Mouse (Mus musculus) hindbrain, embryonic 15.5 days (tissue): ENCODE measurements around the gene Msx1. TPM values are rescaled to one million over a fixed set of nuclear protein-coding genes. Genes with fewer than 3 reads are reported as not detected.
A peak's percentile ranks its signal among the peaks of the same experiment; 100 is the strongest.

Experiments
- ATAC-seq: fragments of 200-750 bp; cut with Nextera tagmentation; 2 replicates; pipeline ENCODE4 v1.8.0; 2017; ENCODE audit warnings: low read depth, moderate number of reproducible peaks, moderate TSS enrichment; ENCODE audit not compliant: low FRiP score
- H3K27ac ChIP-seq: fragments of 300-500 bp; sonication (generic); replicated peaks from 2 replicates; pipeline ENCODE4 v1.5.1; 2015; ENCODE audit warnings: mild to moderate bottlenecking, inconsistent platforms
- H3K27me3 ChIP-seq: fragments of 300-500 bp; sonication (generic); 2 replicates; pipeline ENCODE4 v1.6.1; 2015; ENCODE audit warnings: control low read depth, inconsistent platforms
- H3K36me3 ChIP-seq: fragments of 300-500 bp; sonication (generic); 2 replicates; pipeline ENCODE4 v1.6.1; 2015; ENCODE audit warnings: control low read depth, inconsistent platforms
- H3K4me1 ChIP-seq: fragments of 300-500 bp; sonication (generic); replicated peaks from 2 replicates; pipeline ENCODE4 v1.6.1; 2015; ENCODE audit warnings: control low read depth, inconsistent platforms
- H3K4me2 ChIP-seq: fragments of 300-500 bp; sonication (generic); 2 replicates; pipeline ENCODE4 v1.6.1; 2015; ENCODE audit warnings: moderate library complexity, mild to moderate bottlenecking, inconsistent platforms
- H3K4me3 ChIP-seq: fragments of 300-500 bp; sonication (generic); 2 replicates; pipeline ENCODE4 v1.5.1; 2015; ENCODE audit warnings: mild to moderate bottlenecking, inconsistent platforms
- H3K9ac ChIP-seq: fragments of 300-500 bp; sonication (generic); 2 replicates; pipeline ENCODE4 v1.6.1; 2015; ENCODE audit warnings: inconsistent platforms
- H3K9me3 ChIP-seq: fragments of 300-500 bp; sonication (generic); 2 replicates; pipeline ENCODE4 v1.6.1; 2016; ENCODE audit warnings: control low read depth, inconsistent platforms
- WGBS: fragments of 180-500 bp; shearing (Covaris S2); methylation state at CpG from one replicate; pipeline ENCODE4 v1.1.7; 2015; 5-methylcytosine and 5-hydroxymethylcytosine counted together
- polyA plus RNA-seq: library from polyadenylated mRNA; unstranded; fragments of >200 nt; fragmentation: Nextera tagmentation; extraction: Ambion mirVana; gene quantifications from 2 replicates; pipeline ENCODE4 v1.2.1, GENCODE M21; 2015

Gene Msx1
- polyA plus RNA-seq, 1 experiment from 2014 or later = 36.7 TPM

GRCm38 (mm10) chr5:37825111-37825600 is 773 bp upstream of the Msx1 start:
- ATAC-seq = no peak
- no peak overlapping the region for H3K4me2 ChIP-seq

GRCm38 (mm10) chr5:37823721-37824460 is 492 bp downstream of the Msx1 start:
- H3K4me2 ChIP-seq = peak overlapping the region; percentile 59
- WGBS = under 1% methylated on average over 47 of the region's 58 CpGs
- peaks cover 58% of the 10 kb centered on the region for H3K27me3 ChIP-seq
- 0 out of 2 replicates have a peak overlapping the region, but pooled peaks have one; percentile 10 for H3K27ac ChIP-seq
- peak; percentile 36 for ATAC-seq
- H3K9ac ChIP-seq = peak overlapping the region; percentile 9; the same call in 1 of the 2 replicates
- no peaks in the 10 kb centered on the region for H3K36me3 ChIP-seq
- peak overlapping the region; percentile 37 for H3K4me3 ChIP-seq
- peaks cover 26% of the 10 kb centered on the region for H3K4me1 ChIP-seq
- H3K9me3 ChIP-seq = no peaks in the 10 kb centered on the region

More at GRCm38 (mm10) chr5:37825111-37825600, 773 bp upstream of the Msx1 start:
- H3K9ac ChIP-seq = no peak overlapping the region
- no peak overlapping the region for H3K4me3 ChIP-seq
- H3K36me3 ChIP-seq = no peaks in the 10 kb centered on the region
- peaks cover 58% of the 10 kb centered on the region for H3K27me3 ChIP-seq
- 6% methylated on average over 7 of the region's 7 CpGs for WGBS
- peaks cover 26% of the 10 kb centered on the region for H3K4me1 ChIP-seq
- H3K27ac ChIP-seq = no peak overlapping the region
- no peaks in the 10 kb centered on the region for H3K9me3 ChIP-seq

- Histone ChIP-seq H3K9me3 (no peaks in the 10 kb centered on the region), H3K9ac (0 out of 2 replicates have a peak overlapping the region, but pooled peaks have one; percentile 4), H3K27me3 (peaks cover 53% of the 10 kb centered on the region), H3K36me3 (no peaks in the 10 kb centered on the region), H3K4me3 (peak overlapping the region; percentile 37), H3K4me2 (peak overlapping the region; percentile 59), H3K27ac (no peak overlapping the region), H3K4me1 (peaks cover 30% of the 10 kb centered on the region)
- under 1% methylated on average over 42 of the region's 42 CpGs for WGBS
- no peak for ATAC-seq
These were observed 1.3 kb downstream of the Msx1 start for GRCm38 (mm10) chr5:37822791-37823720.

GRCm38 (mm10) chr5:37822116-37822707 is 2.2 kb downstream of the Msx1 start:
- Histone ChIP-seq H3K4me1 (peaks cover 34% of the 10 kb centered on the region), H3K4me2 (peak overlapping the region; percentile 59), H3K36me3 (no peaks in the 10 kb centered on the region), H3K9me3 (no peaks in the 10 kb centered on the region), H3K4me3 (peak overlapping the region; percentile 37), H3K27me3 (peaks cover 55% of the 10 kb centered on the region), H3K27ac (no peak overlapping the region), H3K9ac (no peak overlapping the region)
- 9% methylated on average over 11 of the region's 11 CpGs for WGBS
- no peak for ATAC-seq

- Histone ChIP-seq H3K4me2 (peak overlapping the region; percentile 9), H3K36me3 (no peaks in the 10 kb centered on the region), H3K9me3 (no peaks in the 10 kb centered on the region), H3K27ac (no peak overlapping the region), H3K4me1 (peaks cover 35% of the 10 kb centered on the region), H3K4me3 (peak overlapping the region; percentile 16), H3K27me3 (peaks cover 66% of the 10 kb centered on the region), H3K9ac (no peak overlapping the region)
- no peak for ATAC-seq
- 5% methylated on average over 27 of the region's 27 CpGs for WGBS
These were observed 3.2 kb downstream of the Msx1 start for GRCm38 (mm10) chr5:37821111-37821601.

GRCm38 (mm10) chr5:37820689-37821088 is 3.7 kb downstream of the Msx1 start:
- Histone ChIP-seq H3K9ac (no peak overlapping the region), H3K9me3 (no peaks in the 10 kb centered on the region), H3K4me3 (no peak overlapping the region), H3K4me2 (peak overlapping the region; percentile 9; the same call in 1 of the 2 replicates), H3K27ac (no peak overlapping the region), H3K36me3 (no peaks in the 10 kb centered on the region), H3K27me3 (peaks cover 67% of the 10 kb centered on the region), H3K4me1 (peaks cover 35% of the 10 kb centered on the region)
- no peak for ATAC-seq
- 20% methylated on average over 8 of the region's 8 CpGs for WGBS

- Histone ChIP-seq H3K27me3 (peaks cover 67% of the 10 kb centered on the region), H3K4me2 (no peak overlapping the region), H3K4me1 (peaks cover 35% of the 10 kb centered on the region), H3K9me3 (no peaks in the 10 kb centered on the region), H3K27ac (no peak overlapping the region), H3K9ac (no peak overlapping the region), H3K4me3 (no peak overlapping the region), H3K36me3 (no peaks in the 10 kb centered on the region)
- WGBS = 19% methylated on average over 3 of the region's 3 CpGs
- ATAC-seq = no peak
These were observed 4.4 kb downstream of the Msx1 start for GRCm38 (mm10) chr5:37819971-37820370.

GRCm38 (mm10) chr5:37819541-37819940 is 4.8 kb downstream of the Msx1 start:
- Histone ChIP-seq H3K36me3 (no peaks in the 10 kb centered on the region), H3K27me3 (peaks cover 67% of the 10 kb centered on the region), H3K9ac (no peak overlapping the region), H3K4me2 (no peak overlapping the region), H3K9me3 (no peaks in the 10 kb centered on the region), H3K4me3 (no peak overlapping the region), H3K4me1 (peaks cover 32% of the 10 kb centered on the region), H3K27ac (no peak overlapping the region)
- ATAC-seq = no peak
- 26% methylated on average over 5 of the region's 5 CpGs for WGBS

- H3K4me2 ChIP-seq = 0 out of 2 replicates have a peak overlapping the region, but pooled peaks have one; percentile 1
- H3K27ac ChIP-seq = no peak overlapping the region
- H3K36me3 ChIP-seq = no peaks in the 10 kb centered on the region
- no peak overlapping the region for H3K9ac ChIP-seq
- no peak for ATAC-seq
- no peaks in the 10 kb centered on the region for H3K9me3 ChIP-seq
- H3K4me3 ChIP-seq = no peak overlapping the region
- peaks cover 73% of the 10 kb centered on the region for H3K27me3 ChIP-seq
- WGBS = 3% methylated on average over 25 of the region's 25 CpGs
- peaks cover 24% of the 10 kb centered on the region for H3K4me1 ChIP-seq
These were observed 5.7 kb downstream of the Msx1 start for GRCm38 (mm10) chr5:37818533-37819215.

GRCm38 (mm10) chr5:37817658-37818532 is 6.5 kb downstream of the Msx1 start:
- Histone ChIP-seq H3K27me3 (peaks cover 79% of the 10 kb centered on the region), H3K36me3 (no peaks in the 10 kb centered on the region), H3K4me1 (peaks cover 18% of the 10 kb centered on the region), H3K4me2 (peak overlapping the region; percentile 34; the same call in 1 of the 2 replicates), H3K4me3 (no peak overlapping the region), H3K9ac (no peak overlapping the region), H3K27ac (no peak overlapping the region), H3K9me3 (no peaks in the 10 kb centered on the region)
- no peak for ATAC-seq
- 3% methylated on average over 34 of the region's 34 CpGs for WGBS
